Mouse (Mus musculus): Measurements from ENCODE around the gene A530084C06Rik.

DNA sequence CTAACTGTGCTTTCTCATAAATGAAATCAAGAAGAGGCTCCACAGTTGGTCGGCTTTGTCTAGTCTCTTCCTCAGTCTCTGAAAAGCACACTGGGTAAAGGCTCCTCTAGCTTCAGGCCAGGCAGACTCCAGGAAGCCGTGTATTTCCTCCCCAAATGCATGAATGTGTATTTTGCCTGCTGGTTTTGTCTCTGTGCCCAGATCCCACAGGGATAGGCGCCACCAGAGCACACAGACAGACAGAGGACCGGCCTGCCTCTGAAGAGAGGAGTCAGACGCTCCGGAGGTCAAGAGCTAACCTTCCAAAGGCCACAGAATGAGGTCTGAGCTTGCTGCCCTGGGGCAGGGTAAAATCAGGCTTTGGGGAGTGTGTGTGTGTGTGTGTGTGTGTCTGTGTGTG, 18.4 kb upstream of the A530084C06Rik start:
- TF ChIP-seq POLR2A (IDR thresholded peaks at IDR 0.05; ENCODE audit: low read depth, low read length) (no peak), CTCF (IDR thresholded peaks at IDR 0.05; ENCODE audit: borderline replicate concordance, insufficient read depth, low read length) (no peak)
